Mouse (Mus musculus) CD8-positive naive resting alpha-beta T cell, adult 2 months (primary cell): ENCODE measurements around the gene Gpr82.
A peak's percentile ranks its signal among the peaks of the same experiment; 100 is the strongest.

ENCODE experiments used
- DNase-seq, 2 experiments: peaks; one replicate each; pipeline ENCODE4 v3.0.0; 2022; ENCODE audit warnings: low read depth in 2 of 2, low spot score in 2 of 2

The Gpr82 gene

DNA sequence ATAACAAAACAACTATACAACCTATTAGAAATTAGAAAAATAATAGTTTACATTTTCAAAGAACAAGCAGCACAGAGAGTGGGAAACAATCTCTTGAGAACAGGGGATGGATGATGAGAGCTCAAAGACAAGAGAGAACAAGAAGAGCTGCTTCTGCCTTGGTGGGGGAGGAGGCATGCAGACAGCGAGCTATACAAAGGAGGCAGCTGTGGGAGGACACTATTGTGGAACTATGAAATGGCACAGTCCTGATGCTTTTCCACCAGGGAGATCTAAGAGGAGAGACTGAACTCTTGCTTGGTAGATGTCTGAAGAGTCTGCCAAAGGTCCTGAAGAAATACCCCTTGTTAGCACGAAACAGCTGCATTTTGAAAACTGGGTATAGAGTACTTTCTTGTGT lies 27.2 kb downstream of the Gpr82 start:
- DNase-seq, result no peak

DNA sequence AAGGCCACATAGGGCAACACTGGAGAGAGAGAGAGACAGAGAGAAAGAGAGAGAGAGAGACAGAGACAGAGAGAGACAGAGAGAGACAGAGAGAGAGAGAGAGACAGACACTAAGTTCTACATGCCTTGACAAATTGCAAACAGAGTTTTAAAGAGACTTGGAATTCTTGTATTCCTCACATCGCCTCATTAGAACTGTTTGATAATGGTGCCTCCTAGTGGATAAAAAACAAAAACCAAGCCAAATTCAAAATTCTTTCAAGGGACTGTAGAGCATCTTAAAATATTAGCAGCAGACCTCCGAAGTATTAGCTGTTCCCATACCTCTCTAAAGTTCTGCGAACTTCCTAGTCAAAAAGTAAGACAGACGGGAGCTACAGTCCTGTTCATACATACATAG lies 30.7 kb downstream of the Gpr82 start:
- DNase-seq, result no peak

DNA sequence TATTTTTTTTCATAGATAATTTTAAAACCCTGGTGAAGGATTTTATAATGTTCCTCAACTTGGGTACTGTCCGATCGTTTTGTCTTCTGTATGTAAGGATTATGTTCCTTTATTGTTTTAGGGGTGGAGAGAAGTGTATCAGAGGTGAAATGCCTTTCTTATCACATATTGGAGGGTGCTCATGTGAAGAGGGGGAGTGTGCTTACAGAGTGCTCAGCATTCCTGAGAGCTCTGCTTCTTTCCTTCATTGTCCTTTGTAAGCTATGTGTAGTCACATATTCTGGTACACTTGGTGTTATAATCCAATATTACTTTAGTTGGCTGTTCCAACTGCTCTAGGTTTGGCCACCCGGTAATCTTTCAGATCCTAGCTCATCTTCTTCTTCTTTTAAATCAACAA lies 39.5 kb downstream of the Gpr82 start:
- no peak for DNase-seq

DNA sequence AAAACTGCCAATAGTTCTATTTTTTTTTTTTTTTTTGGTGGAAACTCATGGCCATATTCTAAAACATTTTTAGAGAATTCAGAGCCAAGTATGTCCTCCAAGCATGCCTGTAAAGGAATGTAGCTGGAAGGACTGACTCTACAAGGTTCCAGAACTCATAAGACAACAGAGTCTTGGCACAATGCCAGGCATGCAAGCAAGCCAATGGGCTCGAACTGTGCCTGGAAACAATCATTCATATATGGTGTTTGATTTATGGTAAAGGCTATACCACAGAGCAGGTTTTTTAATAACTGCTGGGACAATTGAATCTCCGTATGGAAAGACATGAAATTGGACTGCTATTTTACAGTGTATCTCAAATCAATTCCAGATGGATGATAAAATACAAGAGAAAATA lies 43.9 kb downstream of the Gpr82 start:
- no peak for DNase-seq

- peak; percentile 0 to 6 for DNase-seq
Measured at GRCm38 (mm10) chrX:13710174-13710573, 49.0 kb downstream of the Gpr82 start.
